Mouse (Mus musculus): ENCODE data around the gene Gnl1. TPM values are rescaled to one million over a fixed set of nuclear protein-coding genes. Genes with fewer than 3 reads are reported as not detected.

The Gnl1 gene
- 35.1 and 60.9 TPM in 2 replicates for polyA plus RNA-seq (2012; rRNA removed)

DNA sequence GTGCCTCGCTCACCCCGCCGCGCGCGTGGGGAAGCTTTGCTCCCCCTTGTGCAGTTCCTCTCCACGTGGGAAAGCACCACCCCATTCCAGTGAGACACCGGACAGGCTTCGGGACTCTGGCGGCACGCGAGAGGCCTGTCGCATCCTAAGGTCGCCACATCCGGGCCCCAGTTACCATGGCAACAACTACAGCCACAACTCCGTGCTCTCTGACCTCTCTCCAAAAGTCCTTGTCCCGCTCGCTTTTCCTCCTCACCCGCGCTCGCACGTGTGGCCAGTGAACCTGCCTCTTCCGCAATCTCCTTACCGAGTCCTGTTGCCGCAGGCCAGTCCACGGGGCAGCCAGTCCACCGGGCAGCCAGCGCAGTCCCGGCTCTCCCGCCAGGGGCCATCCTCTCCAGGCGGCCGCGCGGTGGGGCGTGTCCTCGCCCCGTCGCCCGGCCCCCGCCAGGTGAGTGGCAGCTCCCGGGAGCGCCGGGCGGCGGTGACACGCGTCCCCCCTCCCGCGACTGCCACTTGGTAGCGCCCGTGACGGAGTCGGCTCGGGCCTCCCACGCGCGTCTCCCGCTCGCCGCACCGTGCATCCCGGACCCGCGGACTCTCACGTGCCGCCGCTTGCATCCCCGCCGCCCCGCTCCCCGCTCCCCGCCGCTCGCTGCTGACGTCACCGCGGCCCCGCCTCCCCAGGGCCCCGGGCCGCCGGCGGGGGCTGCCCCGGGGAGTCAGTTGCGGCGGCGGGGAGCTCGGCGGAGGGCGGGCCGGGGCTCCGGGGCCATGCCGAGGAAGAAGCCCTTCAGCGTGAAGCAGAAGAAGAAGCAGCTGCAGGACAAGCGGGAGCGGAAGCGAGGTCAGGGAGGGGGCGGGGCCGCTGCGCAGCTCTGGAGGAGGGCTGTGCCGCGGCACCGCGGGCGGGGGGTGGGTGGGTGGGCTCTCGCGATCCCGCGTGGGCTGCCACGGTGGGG, at the start of gene Gnl1, which contains the start of gene Prr3:
Gnl1 (plus strand) TSS at position 451 of the 962 bp plus-strand sequence.
Prr3 (minus strand) TSS at position 836 of the 962 bp plus-strand sequence.

DNA sequence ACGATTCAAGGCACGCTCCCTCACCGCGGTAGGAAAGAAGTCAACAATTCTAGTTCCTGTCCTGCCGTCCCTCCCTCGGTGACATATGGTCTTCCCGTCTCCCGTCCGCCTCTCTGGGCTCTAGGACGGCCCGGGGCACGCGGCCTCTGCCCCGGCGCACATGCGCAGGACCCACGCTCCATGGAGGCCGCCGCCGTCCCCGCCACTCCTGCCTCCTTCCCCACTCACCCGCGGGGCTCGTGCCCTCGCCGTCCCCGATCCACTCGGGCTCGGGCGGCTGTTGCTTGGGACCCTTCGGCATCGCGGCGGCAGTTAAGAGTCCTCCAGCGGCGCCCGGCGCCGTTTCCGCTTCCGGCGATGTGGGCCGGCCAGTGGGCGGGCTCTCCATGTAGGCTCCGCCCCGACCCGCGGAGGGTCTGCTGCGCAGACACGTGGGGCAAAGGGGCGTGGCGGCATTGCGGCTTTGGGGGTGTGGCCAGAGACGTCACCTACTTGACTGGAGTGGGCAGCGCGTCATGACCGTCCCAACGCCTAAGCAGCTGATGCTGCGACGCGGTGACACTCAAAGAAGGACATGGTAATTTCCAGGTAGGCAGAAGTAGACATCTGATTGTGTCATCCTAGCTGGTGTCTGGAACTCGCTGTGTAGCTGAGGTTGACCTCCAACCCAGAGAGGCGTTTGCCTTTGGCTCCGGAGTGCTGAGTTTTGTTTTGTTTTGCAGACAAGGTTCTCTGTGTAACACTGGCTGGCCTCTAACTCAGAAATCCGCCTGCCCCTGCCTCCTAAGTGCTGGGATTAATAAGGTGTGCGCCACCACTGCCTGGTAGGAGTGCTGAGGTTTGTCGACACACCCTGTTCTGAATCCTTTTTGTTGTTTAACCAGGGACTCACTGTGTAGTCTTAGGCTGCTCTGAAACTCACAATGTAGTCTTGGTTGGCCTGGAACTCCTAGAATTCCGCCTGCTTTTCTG, 9.9 kb upstream of the Gnl1 start, which contains the start of gene Abcf1:
Abcf1 (minus strand) TSS at position 344 of the 972 bp plus-strand sequence.

DNA sequence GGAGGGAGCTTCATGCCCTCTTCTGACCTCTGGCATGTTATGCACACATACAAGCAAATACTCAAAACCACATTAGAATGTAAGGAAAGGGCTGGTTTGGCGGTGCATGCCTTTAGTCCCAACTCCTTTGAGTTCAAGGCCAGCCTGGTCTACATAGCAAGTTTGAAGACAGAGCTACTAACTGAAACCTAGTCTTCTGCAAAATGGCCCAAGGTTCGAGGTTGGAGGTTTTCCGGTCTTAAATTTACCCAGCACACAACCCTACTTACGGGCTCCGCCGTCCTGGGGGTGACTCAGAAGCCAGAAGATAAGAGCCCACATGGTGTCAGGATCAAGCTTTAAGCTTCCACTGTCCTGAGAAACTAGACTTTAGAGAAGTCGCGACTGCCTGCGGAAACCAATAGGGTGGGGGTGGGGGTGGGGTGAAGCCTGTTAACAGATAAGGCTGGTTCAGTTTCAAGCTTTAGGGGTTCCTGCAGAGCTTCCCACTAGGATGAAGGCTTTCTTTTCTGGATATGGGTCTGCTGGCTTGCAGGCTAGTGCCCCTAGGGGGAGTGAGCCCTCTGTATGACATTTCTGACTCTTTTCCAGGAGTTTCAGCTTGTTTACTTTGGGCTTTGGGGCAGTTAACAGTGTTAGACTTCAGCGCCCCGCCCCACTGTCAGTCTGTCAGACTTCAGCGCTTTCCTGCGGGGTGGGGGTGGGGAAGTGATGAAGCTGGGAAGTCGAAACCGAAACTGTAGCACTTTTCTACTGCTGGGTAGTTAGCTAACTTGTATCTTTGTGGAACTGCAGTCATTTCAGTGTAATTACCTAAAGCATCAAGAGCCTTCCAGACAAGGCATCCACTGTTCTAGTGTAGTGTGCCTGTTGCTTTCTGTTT, 40.8 kb downstream of the Gnl1 start, which contains the start of gene H2-T24:
H2-T24 (minus strand) TSS at position 370 of the 883 bp plus-strand sequence.

DNA sequence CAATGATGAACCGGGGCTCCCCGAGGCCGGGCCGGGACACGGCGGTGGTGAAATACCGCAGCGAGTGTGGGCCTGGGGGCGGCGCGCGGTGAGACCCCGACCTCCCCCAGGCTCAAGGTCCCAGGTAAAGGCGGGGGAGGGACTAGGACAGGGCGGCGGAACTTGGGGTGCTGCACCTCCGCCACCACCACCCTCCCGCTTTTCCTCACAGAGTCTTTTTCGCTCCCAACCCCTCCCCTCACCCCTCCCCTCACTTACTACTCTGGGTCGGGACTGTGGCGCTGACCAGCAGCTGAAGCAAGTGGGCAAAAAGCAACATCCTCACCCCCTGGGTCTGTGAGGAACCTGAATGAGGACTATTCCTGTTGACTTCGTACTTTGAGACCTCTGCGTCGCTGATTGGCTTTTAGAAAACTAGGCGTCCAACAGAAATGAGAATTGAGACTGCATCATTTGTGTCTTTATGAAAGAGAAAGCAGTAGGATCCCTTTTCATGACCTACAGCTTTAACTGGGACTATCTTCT, 52.8 kb downstream of the Gnl1 start, which contains the start of gene H2-T23:
H2-T23 (minus strand) TSS at position 505 of the 525 bp plus-strand sequence.

Other genes with a start within 250 kb of the Gnl1 start
- 2.3 and 3.8 TPM in 2 replicates for gene Ier3, start 158.2 kb upstream of the Gnl1 start, polyA plus RNA-seq (2012; rRNA removed)
- 53.2 and 54.8 TPM in 2 replicates for gene Flot1, start 156.6 kb upstream of the Gnl1 start, polyA plus RNA-seq (2012; rRNA removed)
- gene Tubb5, start 141.5 kb upstream of the Gnl1 start, polyA plus RNA-seq (2012; rRNA removed) = 1,643 and 2,189 TPM in 2 replicates
- gene Mdc1, start 138.3 kb upstream of the Gnl1 start, polyA plus RNA-seq (2012; rRNA removed) = 37.8 and 41.2 TPM in 2 replicates
- gene Nrm, start 118.5 kb upstream of the Gnl1 start, polyA plus RNA-seq (2012; rRNA removed) = 61.1 and 62.0 TPM in 2 replicates
- gene Ppp1r18, start 114.3 kb upstream of the Gnl1 start, polyA plus RNA-seq (2012; rRNA removed) = 47.5 and 56.9 TPM in 2 replicates
- 72.6 and 76.7 TPM in 2 replicates for gene Dhx16, start 100.0 kb upstream of the Gnl1 start, polyA plus RNA-seq (2012; rRNA removed)
- gene 2310061I04Rik, start 82.4 kb upstream of the Gnl1 start, polyA plus RNA-seq (2012; rRNA removed) = 40.5 and 45.6 TPM in 2 replicates
- gene Atat1, start 69.8 kb upstream of the Gnl1 start, polyA plus RNA-seq (2012; rRNA removed) = 136 and 230 TPM in 2 replicates
- 46.6 and 55.3 TPM in 2 replicates for gene Mrps18b, start 63.5 kb upstream of the Gnl1 start, polyA plus RNA-seq (2012; rRNA removed)
- gene Ppp1r10, start 63.4 kb upstream of the Gnl1 start, polyA plus RNA-seq (2012; rRNA removed) = 46.3 and 48.5 TPM in 2 replicates
- 95.0 and 180 TPM in 2 replicates for gene Abcf1, start 10.1 kb upstream of the Gnl1 start, polyA plus RNA-seq (2012; rRNA removed)
- gene Prr3, start 385 bp downstream of the Gnl1 start, polyA plus RNA-seq (2012; rRNA removed) = 43.4 and 44.2 TPM in 2 replicates
- 0.96 and 0.99 TPM in 2 replicates for gene H2-T24, start 40.7 kb downstream of the Gnl1 start, polyA plus RNA-seq (2012; rRNA removed)
- gene H2-T23, start 53.0 kb downstream of the Gnl1 start, polyA plus RNA-seq (2012; rRNA removed) = 4.6 and 5.0 TPM in 2 replicates
- gene H2-T22, start 62.9 kb downstream of the Gnl1 start, polyA plus RNA-seq (2012; rRNA removed) = 10.6 and 12.9 TPM in 2 replicates
- not detected in 2 replicates for gene Gm6034, start 63.1 kb downstream of the Gnl1 start, polyA plus RNA-seq (2012; rRNA removed)
- gene Gm11127, start 78.5 kb downstream of the Gnl1 start, polyA plus RNA-seq (2012; rRNA removed) = not detected in 2 replicates
- not detected in 2 replicates for gene Gm19684, start 141.8 kb downstream of the Gnl1 start, polyA plus RNA-seq (2012; rRNA removed)
- not detected in 2 replicates for gene Gm7030, start 149.6 kb downstream of the Gnl1 start, polyA plus RNA-seq (2012; rRNA removed)
- 0.15 and 0.28 TPM in 2 replicates for gene Gm8909, start 188.7 kb downstream of the Gnl1 start, polyA plus RNA-seq (2012; rRNA removed)
- not detected in 2 replicates for gene H2-T3, start 210.4 kb downstream of the Gnl1 start, polyA plus RNA-seq (2012; rRNA removed)